Mouse (Mus musculus) heart, adult 2 months (tissue): Measurements from ENCODE around the gene Mecom.

ENCODE experiments used
- CTCF ChIP-seq: fragments of 200-600 bp; IDR thresholded peaks from 2 replicates; pipeline ENCODE4 v1.8.1; 2022; ENCODE audit warnings: antibody characterized with exemption, mild to moderate bottlenecking, moderate library complexity
- EP300 ChIP-seq: fragments of 200-500 bp; IDR thresholded peaks from 2 replicates; pipeline ENCODE4 v1.6.1; 2011; ENCODE audit warnings: low read depth, low read length, control low read depth; ENCODE audit not compliant: insufficient read depth
- POLR2A ChIP-seq: fragments of 200-500 bp; IDR thresholded peaks from 2 replicates; pipeline ENCODE4 v1.6.1; 2011; ENCODE audit warnings: mild to moderate bottlenecking, low read depth, low read length, control low read depth; ENCODE audit not compliant: insufficient read depth

DNA sequence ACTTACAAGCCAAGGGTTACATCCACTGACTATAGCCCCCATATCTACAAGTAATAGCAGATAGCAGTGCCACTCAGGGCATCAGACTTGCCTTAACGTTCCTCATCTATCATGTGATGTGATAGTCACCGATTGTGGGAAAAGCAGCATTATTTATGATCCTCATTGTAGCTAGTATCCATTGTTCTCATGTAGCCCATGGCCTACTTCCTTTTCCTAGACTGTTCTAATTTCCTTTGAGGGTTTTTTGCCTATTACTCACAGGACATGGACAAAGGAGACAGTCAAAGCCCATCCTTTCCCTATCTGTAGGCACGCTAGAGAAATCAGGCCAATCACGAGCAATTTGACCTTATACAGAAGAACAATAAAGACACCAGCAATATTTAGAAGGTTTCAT, 203.7 kb downstream of the Mecom start:
- no peak for TF ChIP-seq CTCF
- no peak for TF ChIP-seq EP300
- TF ChIP-seq POLR2A, result no peak
